Mouse (Mus musculus): ENCODE data around the gene Gjb3. TPM values are rescaled to one million over a fixed set of nuclear protein-coding genes. Genes with fewer than 3 reads are reported as not detected.

The Gjb3 gene
- polyA plus RNA-seq, 1 experiment from 2014 or later: 0.38 TPM

DNA sequence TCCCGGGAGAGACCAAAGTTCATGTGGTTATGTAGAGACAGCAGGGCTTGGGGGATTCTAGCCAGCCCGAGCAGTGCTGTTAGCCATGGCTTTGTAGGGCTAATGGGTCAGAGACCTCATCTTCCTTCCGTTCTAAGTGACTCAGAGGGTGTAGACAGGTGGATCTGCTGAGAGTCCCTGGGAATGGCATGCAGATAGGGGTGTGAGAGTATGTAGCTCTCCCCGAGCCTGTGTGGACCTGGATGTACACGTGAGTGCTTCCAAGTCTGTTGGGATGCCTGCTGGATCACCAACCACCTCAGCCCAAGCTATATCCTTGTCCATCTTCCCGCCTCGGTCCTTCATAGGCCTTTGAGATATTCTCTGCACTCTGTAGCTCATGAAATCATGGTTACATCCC lies 2.3 kb downstream of the Gjb3 start:
- Histone ChIP-seq H3K27ac (replicated peaks; ENCODE audit: low read depth, low read length) (no peak overlapping the region), H3K4me2 (ENCODE audit: low read length) (no peak overlapping the region), H3K4me1 (ENCODE audit: control insufficient read depth, insufficient read depth, low read length) (peaks cover 13% of the 10 kb centered on the region), H3K36me3 (ENCODE audit: control insufficient read depth, insufficient read depth, low read length) (no peaks in the 10 kb centered on the region), H3K9me3 (ENCODE audit: control insufficient read depth, low read length) (no peaks in the 10 kb centered on the region), H3K27me3 (ENCODE audit: control insufficient read depth, insufficient read depth, low read length) (peaks cover 23% of the 10 kb centered on the region), H3K9ac (replicated peaks; ENCODE audit: low read length) (no peak overlapping the region), H3K4me3 (replicated peaks; ENCODE audit: low read depth, low read length) (no peak overlapping the region)
- DNase-seq: no peak
- no peak for ATAC-seq (ENCODE audit: low FRiP score, low TSS enrichment)
- WGBS: 77% methylated on average over 7 of the region's 7 CpGs

DNA sequence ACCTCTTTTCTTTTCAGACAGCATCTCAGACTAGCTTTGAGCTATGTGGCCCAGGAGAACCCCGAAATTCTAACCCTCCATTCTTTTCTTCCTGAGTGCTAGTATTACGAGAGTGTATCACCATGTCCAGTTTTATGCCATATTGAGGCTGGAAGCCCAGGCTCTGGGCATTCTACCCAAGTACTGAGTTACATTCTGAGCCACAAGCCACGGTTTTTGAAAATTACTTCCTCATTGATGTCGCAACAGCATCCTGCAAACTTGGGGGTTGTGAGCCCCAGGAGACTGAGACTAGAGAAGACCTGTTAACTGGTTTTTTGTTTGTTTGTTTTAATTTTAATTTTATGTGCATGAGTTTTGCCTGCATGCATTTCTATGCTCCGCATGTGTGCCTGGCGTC lies 2.9 kb downstream of the Gjb3 start:
- Histone ChIP-seq H3K4me3 (replicated peaks; ENCODE audit: low read depth, low read length) (no peak overlapping the region), H3K9ac (replicated peaks; ENCODE audit: low read length) (no peak overlapping the region), H3K27me3 (ENCODE audit: control insufficient read depth, insufficient read depth, low read length) (peaks cover 23% of the 10 kb centered on the region), H3K27ac (replicated peaks; ENCODE audit: low read depth, low read length) (no peak overlapping the region), H3K4me1 (ENCODE audit: control insufficient read depth, insufficient read depth, low read length) (peaks cover 13% of the 10 kb centered on the region), H3K4me2 (ENCODE audit: low read length) (no peak overlapping the region), H3K9me3 (ENCODE audit: control insufficient read depth, low read length) (no peaks in the 10 kb centered on the region), H3K36me3 (ENCODE audit: control insufficient read depth, insufficient read depth, low read length) (no peaks in the 10 kb centered on the region)
- no peak for DNase-seq
- ATAC-seq (ENCODE audit: low FRiP score, low TSS enrichment): no peak
- 81% methylated on average over 6 of the region's 6 CpGs for WGBS

DNA sequence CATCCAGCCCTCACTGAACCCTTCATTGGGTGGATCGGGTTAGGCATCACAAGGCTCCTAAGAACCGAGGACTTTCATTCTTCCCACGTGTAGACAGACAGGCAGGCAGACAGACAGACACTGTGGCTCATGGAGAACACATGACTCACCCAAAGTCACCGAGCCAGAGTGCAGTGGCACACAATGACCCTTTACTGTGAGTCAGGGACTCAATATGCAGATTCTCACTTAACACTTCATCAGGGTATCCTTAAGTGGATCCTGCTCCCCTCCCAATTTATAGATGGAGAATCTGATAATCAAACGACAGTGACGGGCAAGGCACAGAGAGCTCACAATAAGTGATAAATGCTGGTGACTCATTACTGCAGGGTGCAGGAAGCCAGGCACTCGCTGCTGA lies 3.4 kb downstream of the Gjb3 start:
- Histone ChIP-seq H3K27ac (replicated peaks; ENCODE audit: low read depth, low read length) (no peak overlapping the region), H3K27me3 (ENCODE audit: control insufficient read depth, insufficient read depth, low read length) (peaks cover 23% of the 10 kb centered on the region), H3K4me1 (ENCODE audit: control insufficient read depth, insufficient read depth, low read length) (peaks cover 13% of the 10 kb centered on the region), H3K9ac (replicated peaks; ENCODE audit: low read length) (no peak overlapping the region), H3K36me3 (ENCODE audit: control insufficient read depth, insufficient read depth, low read length) (no peaks in the 10 kb centered on the region), H3K4me2 (ENCODE audit: low read length) (no peak overlapping the region), H3K9me3 (ENCODE audit: control insufficient read depth, low read length) (no peaks in the 10 kb centered on the region), H3K4me3 (replicated peaks; ENCODE audit: low read depth, low read length) (no peak overlapping the region)
- WGBS: 78% methylated on average over 7 of the region's 7 CpGs
- ATAC-seq (ENCODE audit: low FRiP score, low TSS enrichment): no peak
- no peak for DNase-seq

DNA sequence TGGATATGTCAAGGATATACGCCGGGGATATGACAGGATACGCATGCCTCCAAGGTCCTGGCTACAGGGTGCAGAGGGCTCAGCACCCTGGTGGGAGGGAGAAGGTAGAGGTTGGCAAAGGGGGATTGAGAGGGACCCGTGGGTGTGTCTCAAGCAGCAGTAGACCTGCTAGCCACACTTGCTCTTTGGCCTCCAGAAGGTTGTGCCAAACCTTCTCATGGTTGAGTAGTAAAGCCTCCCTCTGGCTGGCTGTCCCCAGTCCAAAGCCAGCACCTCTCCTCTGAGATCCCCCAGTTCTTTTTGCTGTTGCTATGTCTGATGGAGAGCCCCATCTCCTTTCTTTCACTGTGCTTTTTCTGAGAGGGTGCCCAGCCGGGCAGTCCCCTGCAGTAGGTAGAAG lies 5.4 kb downstream of the Gjb3 start:
- Histone ChIP-seq H3K9ac (replicated peaks; ENCODE audit: low read length) (no peak overlapping the region), H3K9me3 (ENCODE audit: control insufficient read depth, low read length) (no peaks in the 10 kb centered on the region), H3K27ac (replicated peaks; ENCODE audit: low read depth, low read length) (no peak overlapping the region), H3K4me1 (ENCODE audit: control insufficient read depth, insufficient read depth, low read length) (peaks cover 5% of the 10 kb centered on the region; the same call in 1 of the 2 replicates), H3K4me3 (replicated peaks; ENCODE audit: low read depth, low read length) (no peak overlapping the region), H3K36me3 (ENCODE audit: control insufficient read depth, insufficient read depth, low read length) (no peaks in the 10 kb centered on the region), H3K27me3 (ENCODE audit: control insufficient read depth, insufficient read depth, low read length) (peaks cover 6% of the 10 kb centered on the region), H3K4me2 (ENCODE audit: low read length) (no peak overlapping the region)
- 89% methylated on average over 5 of the region's 5 CpGs for WGBS
- ATAC-seq (ENCODE audit: low FRiP score, low TSS enrichment): no peak
- DNase-seq: no peak

DNA sequence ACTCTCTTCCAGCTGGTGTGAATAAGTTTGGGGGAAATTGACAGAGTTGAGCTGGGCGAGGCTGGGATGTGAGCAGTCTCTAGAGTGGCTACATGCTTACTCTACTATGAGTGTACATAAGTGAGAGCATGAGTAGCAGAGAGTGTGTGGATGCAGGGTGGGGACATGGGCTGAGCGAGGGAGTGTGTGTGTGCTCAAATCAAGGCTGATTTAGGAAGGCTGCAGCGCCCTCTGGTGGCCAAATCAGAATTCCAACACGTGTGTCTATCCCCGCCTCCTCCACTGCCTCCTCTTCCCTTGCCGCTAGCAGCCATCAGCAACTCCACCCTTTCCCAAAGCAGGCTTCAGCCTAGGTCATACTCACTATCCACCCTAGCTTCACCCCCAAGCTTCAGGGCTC lies 5.9 kb downstream of the Gjb3 start:
- Histone ChIP-seq H3K4me3 (replicated peaks; ENCODE audit: low read depth, low read length) (no peak overlapping the region), H3K9me3 (ENCODE audit: control insufficient read depth, low read length) (no peaks in the 10 kb centered on the region), H3K9ac (replicated peaks; ENCODE audit: low read length) (no peak overlapping the region), H3K36me3 (ENCODE audit: control insufficient read depth, insufficient read depth, low read length) (no peaks in the 10 kb centered on the region), H3K27ac (replicated peaks; ENCODE audit: low read depth, low read length) (no peak overlapping the region), H3K4me2 (ENCODE audit: low read length) (no peak overlapping the region), H3K4me1 (ENCODE audit: control insufficient read depth, insufficient read depth, low read length) (no peaks in the 10 kb centered on the region), H3K27me3 (ENCODE audit: control insufficient read depth, insufficient read depth, low read length) (peaks cover 1% of the 10 kb centered on the region; the same call in 1 of the 2 replicates)
- WGBS: 5% methylated on average over 6 of the region's 6 CpGs
- DNase-seq (peak; percentile 94), ATAC-seq (ENCODE audit: low FRiP score, low TSS enrichment) (no peak; the same call in 1 of the 2 replicates)

DNA sequence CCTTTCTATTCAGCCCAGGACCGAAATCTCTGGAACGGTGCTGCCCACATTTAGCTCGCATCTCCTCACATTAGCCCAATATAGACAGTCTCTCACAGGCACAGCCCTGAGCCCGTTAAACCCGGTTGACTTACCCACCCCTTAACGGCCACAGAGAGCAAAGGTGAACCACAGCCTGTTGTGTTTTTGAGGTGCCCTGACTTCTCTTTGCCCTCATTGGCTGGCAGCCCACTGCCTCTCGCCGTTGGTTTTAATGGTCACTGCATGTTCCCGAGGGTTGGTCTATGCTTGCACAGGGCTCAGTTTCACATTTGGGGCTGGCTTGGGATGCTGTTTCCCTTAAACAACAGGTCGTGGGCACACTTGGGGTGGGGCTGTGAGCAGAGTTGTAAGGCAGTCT lies 6.3 kb downstream of the Gjb3 start:
- no peaks in the 10 kb centered on the region for H3K4me1 ChIP-seq (ENCODE audit: control insufficient read depth, insufficient read depth, low read length)
- WGBS: 81% methylated on average over 10 of the region's 10 CpGs
- no peaks in the 10 kb centered on the region; the same call in 1 of the 2 replicates for H3K27me3 ChIP-seq (ENCODE audit: control insufficient read depth, insufficient read depth, low read length)
- no peaks in the 10 kb centered on the region for H3K9me3 ChIP-seq (ENCODE audit: control insufficient read depth, low read length)
- no peak overlapping the region for H3K27ac ChIP-seq (replicated peaks; ENCODE audit: low read depth, low read length)
- no peak overlapping the region for H3K4me3 ChIP-seq (replicated peaks; ENCODE audit: low read depth, low read length)
- ATAC-seq (ENCODE audit: low FRiP score, low TSS enrichment) (no peak), DNase-seq (no peak)
- H3K9ac ChIP-seq (replicated peaks; ENCODE audit: low read length): no peak overlapping the region
- no peak overlapping the region for H3K4me2 ChIP-seq (ENCODE audit: low read length)
- H3K36me3 ChIP-seq (ENCODE audit: control insufficient read depth, insufficient read depth, low read length): no peaks in the 10 kb centered on the region

DNA sequence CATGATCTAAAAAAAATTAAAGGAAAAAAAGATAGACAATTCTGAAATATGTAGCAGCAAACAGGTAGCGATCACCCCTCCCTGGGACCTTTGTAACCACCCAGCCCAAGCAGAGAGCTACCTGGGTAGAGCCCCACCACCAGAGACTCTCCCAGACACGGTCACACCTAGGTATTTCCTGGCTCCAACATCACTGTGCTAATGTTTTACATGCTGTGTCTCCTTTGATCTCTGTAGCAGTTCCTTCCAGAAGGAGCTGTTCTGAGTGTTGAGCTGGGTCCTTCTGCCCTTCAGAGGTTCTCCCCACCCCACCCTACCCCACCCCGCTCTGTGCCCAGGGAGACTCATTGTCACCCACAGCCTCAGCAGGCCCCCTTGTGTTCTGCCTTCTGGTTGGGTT lies 7.0 kb downstream of the Gjb3 start:
- no peak for ATAC-seq (ENCODE audit: low FRiP score, low TSS enrichment)
- Histone ChIP-seq H3K36me3 (ENCODE audit: control insufficient read depth, insufficient read depth, low read length) (no peaks in the 10 kb centered on the region), H3K4me1 (ENCODE audit: control insufficient read depth, insufficient read depth, low read length) (no peaks in the 10 kb centered on the region), H3K9ac (replicated peaks; ENCODE audit: low read length) (no peak overlapping the region), H3K4me2 (ENCODE audit: low read length) (no peak overlapping the region), H3K27me3 (ENCODE audit: control insufficient read depth, insufficient read depth, low read length) (no peaks in the 10 kb centered on the region), H3K27ac (replicated peaks; ENCODE audit: low read depth, low read length) (no peak overlapping the region), H3K9me3 (ENCODE audit: control insufficient read depth, low read length) (no peaks in the 10 kb centered on the region), H3K4me3 (replicated peaks; ENCODE audit: low read depth, low read length) (no peak overlapping the region)
- DNase-seq: no peak
- WGBS: 94% methylated on average over 3 of the region's 3 CpGs

DNA sequence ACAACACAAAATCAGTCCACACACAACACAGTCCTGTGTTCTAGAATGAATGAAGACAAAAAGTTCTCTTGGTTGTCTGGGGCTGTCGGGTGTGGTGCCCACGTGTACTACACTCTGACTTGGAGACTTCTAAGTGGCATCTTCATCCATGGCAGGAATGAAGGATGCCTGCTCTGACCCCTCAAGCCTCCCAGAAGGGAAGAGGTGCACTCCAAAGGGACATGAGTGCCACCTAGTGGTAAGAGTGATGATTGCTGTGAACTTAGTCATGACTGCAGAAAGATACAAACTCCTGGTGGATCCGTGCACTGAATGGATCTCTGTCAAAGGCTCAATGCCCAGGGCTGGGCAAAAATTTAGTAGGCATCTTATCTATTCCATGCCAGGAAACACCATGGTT lies 11.0 kb downstream of the Gjb3 start:
- Histone ChIP-seq H3K9ac (replicated peaks; ENCODE audit: low read length) (no peak overlapping the region), H3K27ac (replicated peaks; ENCODE audit: low read depth, low read length) (no peak overlapping the region), H3K27me3 (ENCODE audit: control insufficient read depth, insufficient read depth, low read length) (no peaks in the 10 kb centered on the region), H3K4me1 (ENCODE audit: control insufficient read depth, insufficient read depth, low read length) (no peaks in the 10 kb centered on the region), H3K36me3 (ENCODE audit: control insufficient read depth, insufficient read depth, low read length) (no peaks in the 10 kb centered on the region), H3K4me3 (replicated peaks; ENCODE audit: low read depth, low read length) (no peak overlapping the region), H3K4me2 (ENCODE audit: low read length) (no peak overlapping the region), H3K9me3 (ENCODE audit: control insufficient read depth, low read length) (no peaks in the 10 kb centered on the region)
- WGBS: 4% methylated on average over 3 of the region's 3 CpGs
- peak; percentile 92 for DNase-seq
- ATAC-seq (ENCODE audit: low FRiP score, low TSS enrichment): no peak

DNA sequence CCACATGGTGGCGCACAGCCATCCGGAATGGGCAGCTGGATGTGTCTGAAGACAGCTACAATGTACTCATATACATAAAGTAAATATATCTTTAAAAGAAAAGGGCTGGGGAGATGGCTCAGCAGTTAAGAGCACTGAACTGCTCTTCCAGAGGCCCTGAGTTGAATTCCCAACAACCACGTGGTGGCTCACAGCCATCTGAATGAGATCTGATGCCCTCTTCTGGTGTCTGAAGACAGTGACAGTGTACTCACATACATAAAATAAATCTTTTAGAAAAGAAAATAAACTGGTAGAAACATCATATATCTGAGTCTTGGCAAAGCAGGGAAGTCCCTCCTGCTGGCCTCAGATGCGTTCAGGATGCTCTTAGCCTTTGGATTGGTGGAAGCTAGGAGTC lies 13.5 kb downstream of the Gjb3 start:
- no peaks in the 10 kb centered on the region for H3K27me3 ChIP-seq (ENCODE audit: control insufficient read depth, insufficient read depth, low read length)
- H3K4me3 ChIP-seq (replicated peaks; ENCODE audit: low read depth, low read length): no peak overlapping the region
- no peak overlapping the region for H3K4me2 ChIP-seq (ENCODE audit: low read length)
- DNase-seq (peak; percentile 37), ATAC-seq (ENCODE audit: low FRiP score, low TSS enrichment) (no peak)
- H3K9ac ChIP-seq (replicated peaks; ENCODE audit: low read length): no peak overlapping the region
- H3K4me1 ChIP-seq (ENCODE audit: control insufficient read depth, insufficient read depth, low read length): peaks cover 13% of the 10 kb centered on the region
- WGBS: 51% methylated on average over 4 of the region's 4 CpGs
- no peaks in the 10 kb centered on the region for H3K36me3 ChIP-seq (ENCODE audit: control insufficient read depth, insufficient read depth, low read length)
- no peak overlapping the region for H3K27ac ChIP-seq (replicated peaks; ENCODE audit: low read depth, low read length)
- no peaks in the 10 kb centered on the region for H3K9me3 ChIP-seq (ENCODE audit: control insufficient read depth, low read length)

Measured in midbrain, embryonic 14.5 days (tissue).